Mouse (Mus musculus): ENCODE results near the gene Fhl1. TPM values are rescaled to one million over a fixed set of nuclear protein-coding genes. Genes with fewer than 3 reads are reported as not detected.
A peak's percentile ranks its signal among the peaks of the same experiment; 100 is the strongest.

Fhl1 gene
- polyA plus RNA-seq, 1 experiment = 16.9 TPM

DNA sequence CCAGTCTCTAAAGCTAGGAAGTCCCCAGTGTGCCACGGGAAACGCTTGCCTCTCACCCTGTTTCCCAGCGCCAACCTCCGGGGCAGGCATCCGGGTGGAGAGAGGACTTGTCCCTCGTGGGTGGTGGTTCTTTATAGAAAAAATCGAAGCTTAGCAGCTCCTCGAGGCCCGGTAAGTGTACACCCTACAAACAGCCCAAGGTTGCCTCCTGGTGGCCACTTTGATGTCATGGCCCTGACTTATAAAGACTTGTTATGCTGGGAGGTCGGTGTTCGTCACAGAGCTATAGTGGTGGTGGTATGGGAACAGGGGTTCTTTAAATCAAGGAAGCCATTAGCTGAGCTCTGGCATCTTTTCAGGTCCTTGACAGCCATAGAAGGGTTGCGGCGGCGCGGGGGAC is 59.7 kb downstream of the Fhl1 start:
- Histone ChIP-seq H3K27ac (ENCODE audit: control insufficient read depth, insufficient read depth, low read depth, low read length, poor library complexity) (no peak overlapping the region), H3K4me1 (ENCODE audit: control insufficient read depth, insufficient read depth, low read length) (no peaks in the 10 kb centered on the region), H3K4me3 (replicated peaks; ENCODE audit: control insufficient read depth, low read depth, low read length) (no peak overlapping the region)
- 49% methylated on average over 15 of the region's 15 CpGs for WGBS
- no peak for TF ChIP-seq POLR2A (IDR thresholded peaks at IDR 0.05; ENCODE audit: borderline replicate concordance, control insufficient read depth, low read depth, low read length)
- no peak for TF ChIP-seq CTCF (IDR thresholded peaks at IDR 0.05; ENCODE audit: control insufficient read depth, insufficient read depth, low read length)

DNA sequence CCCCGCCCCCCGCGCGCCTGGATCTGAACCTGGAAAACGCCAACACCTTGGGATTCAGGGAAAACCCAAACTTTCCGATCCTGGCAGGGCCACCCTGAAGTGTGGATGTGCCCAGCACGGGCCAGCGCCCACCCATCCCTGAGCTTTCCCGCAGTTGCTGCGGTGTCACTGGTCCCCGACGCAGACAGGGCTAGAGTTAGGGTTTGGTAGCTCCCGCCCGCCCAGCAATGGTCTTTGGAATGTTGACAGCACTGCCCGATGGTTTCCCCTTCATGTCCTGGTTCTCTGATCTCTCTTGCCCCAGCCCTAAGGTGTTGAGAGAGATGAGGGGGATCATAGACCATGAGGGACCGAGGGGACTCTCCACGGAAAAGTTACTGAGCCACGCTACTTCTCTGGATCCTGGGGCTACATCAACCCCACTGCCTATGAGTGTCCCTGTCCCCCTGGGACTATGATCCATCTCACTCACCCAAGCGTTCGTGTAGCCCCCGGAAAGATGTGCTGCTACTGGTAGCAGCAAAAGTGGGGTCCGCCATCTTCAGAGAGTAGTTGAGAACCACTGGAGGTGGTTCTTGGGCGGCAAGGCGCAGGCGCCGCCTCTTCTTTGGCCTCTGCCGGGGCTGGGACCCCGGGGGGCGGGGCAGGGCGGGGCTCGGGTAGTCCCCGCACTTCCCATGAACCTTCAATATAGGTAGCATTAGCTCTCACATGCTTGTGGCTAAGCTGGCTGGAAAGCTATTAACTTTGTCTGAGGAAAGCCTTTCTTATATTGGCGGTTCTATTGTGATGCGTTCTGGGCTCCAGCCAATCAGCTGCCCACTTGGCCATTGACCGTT is 90.4 kb downstream of the Fhl1 start, which contains the start of gene Map7d3:
TSS of gene Map7d3 (minus strand) at position 562 of the 839 bp plus-strand sequence.
- 14% methylated on average over 33 of the region's 35 CpGs for WGBS
- Histone ChIP-seq H3K27ac (ENCODE audit: control insufficient read depth, insufficient read depth, low read depth, low read length, poor library complexity) (no peak within 1 kb of the TSS), H3K4me3 (replicated peaks; ENCODE audit: control insufficient read depth, low read depth, low read length) (peak within 1 kb of the TSS; percentile 65), H3K4me1 (ENCODE audit: control insufficient read depth, insufficient read depth, low read length) (no peaks in the 10 kb centered on the region; the same call in 1 of the 2 replicates)
- no peak for TF ChIP-seq POLR2A (IDR thresholded peaks at IDR 0.05; ENCODE audit: borderline replicate concordance, control insufficient read depth, low read depth, low read length)
- TF ChIP-seq CTCF (IDR thresholded peaks at IDR 0.05; ENCODE audit: control insufficient read depth, insufficient read depth, low read length) = no peak

DNA sequence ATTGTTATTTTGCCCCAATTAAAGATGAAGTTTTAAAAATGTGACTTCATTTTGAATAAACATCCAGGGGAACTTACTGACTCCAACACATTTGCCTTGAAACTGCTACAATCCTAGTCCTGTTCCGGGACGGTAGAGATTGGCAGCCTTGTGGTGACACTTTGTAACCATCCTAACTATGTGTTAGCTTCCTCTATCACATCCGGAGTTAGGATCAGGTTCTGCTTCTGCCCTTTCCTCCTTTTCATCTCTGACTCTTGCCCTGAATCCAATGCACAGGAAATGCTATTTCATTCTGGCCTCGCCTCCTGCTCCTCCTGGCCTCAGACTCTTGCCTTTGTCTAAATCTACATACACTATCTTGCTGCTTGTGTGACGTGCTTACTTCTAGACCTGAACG is 95.9 kb downstream of the Fhl1 start:
- no peaks in the 10 kb centered on the region for H3K4me1 ChIP-seq (ENCODE audit: control insufficient read depth, insufficient read depth, low read length)
- no peak for TF ChIP-seq POLR2A (IDR thresholded peaks at IDR 0.05; ENCODE audit: borderline replicate concordance, control insufficient read depth, low read depth, low read length)
- TF ChIP-seq CTCF (IDR thresholded peaks at IDR 0.05; ENCODE audit: control insufficient read depth, insufficient read depth, low read length) = no peak
- H3K27ac ChIP-seq (ENCODE audit: control insufficient read depth, insufficient read depth, low read depth, low read length, poor library complexity) = no peak overlapping the region
- H3K4me3 ChIP-seq (replicated peaks; ENCODE audit: control insufficient read depth, low read depth, low read length) = no peak overlapping the region
- 27% methylated on average over 6 of the region's 6 CpGs for WGBS

DNA sequence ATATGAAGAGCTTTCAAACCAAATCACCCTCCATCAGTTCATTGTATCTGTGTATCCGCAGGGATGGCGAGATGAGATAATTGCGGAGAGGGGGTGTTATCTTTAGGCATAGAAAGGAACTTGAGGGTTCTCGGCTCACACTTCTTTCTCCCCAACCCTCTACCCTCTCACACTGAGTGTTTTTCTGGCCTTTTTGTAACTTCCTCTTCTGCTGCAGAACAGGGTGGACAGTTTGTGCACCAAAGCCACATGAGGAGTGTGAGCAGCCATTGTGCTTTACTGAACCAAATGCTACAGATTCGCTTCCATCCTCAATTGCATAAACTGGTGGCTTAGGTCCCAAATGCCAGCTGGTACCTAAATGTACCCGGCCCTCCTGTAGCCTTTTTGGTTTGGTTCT is 104.3 kb downstream of the Fhl1 start:
- no peaks in the 10 kb centered on the region for H3K4me1 ChIP-seq (ENCODE audit: control insufficient read depth, insufficient read depth, low read length)
- no peak overlapping the region for H3K27ac ChIP-seq (ENCODE audit: control insufficient read depth, insufficient read depth, low read depth, low read length, poor library complexity)
- WGBS = 33% methylated on average over 6 of the region's 6 CpGs
- no peak overlapping the region for H3K4me3 ChIP-seq (replicated peaks; ENCODE audit: control insufficient read depth, low read depth, low read length)
- TF ChIP-seq CTCF (IDR thresholded peaks at IDR 0.05; ENCODE audit: control insufficient read depth, insufficient read depth, low read length) = no peak
- no peak for TF ChIP-seq POLR2A (IDR thresholded peaks at IDR 0.05; ENCODE audit: borderline replicate concordance, control insufficient read depth, low read depth, low read length)

DNA sequence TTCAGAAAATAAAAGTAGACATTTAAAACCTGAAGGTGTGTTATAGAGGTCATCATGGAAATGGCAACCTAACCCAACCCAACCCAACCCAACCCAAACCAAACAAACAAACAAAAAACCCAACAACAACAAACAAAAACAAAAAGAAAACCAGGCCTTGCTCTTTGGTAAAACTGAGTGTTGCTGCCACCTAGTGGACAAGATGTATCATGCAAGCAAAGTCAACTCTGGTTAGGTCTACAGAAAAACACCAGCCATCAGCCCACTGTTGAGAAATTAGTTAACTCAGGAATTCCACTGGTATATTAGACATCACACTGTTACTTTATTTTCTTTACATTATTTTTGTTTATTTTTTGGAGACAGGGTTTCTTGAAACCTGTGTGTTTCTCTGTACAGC is 107.8 kb downstream of the Fhl1 start:
- no peak for TF ChIP-seq POLR2A (IDR thresholded peaks at IDR 0.05; ENCODE audit: borderline replicate concordance, control insufficient read depth, low read depth, low read length)
- TF ChIP-seq CTCF (IDR thresholded peaks at IDR 0.05; ENCODE audit: control insufficient read depth, insufficient read depth, low read length) = no peak
- no peak overlapping the region for H3K4me3 ChIP-seq (replicated peaks; ENCODE audit: control insufficient read depth, low read depth, low read length)
- no peaks in the 10 kb centered on the region for H3K4me1 ChIP-seq (ENCODE audit: control insufficient read depth, insufficient read depth, low read length)
- H3K27ac ChIP-seq (ENCODE audit: control insufficient read depth, insufficient read depth, low read depth, low read length, poor library complexity) = no peak overlapping the region

DNA sequence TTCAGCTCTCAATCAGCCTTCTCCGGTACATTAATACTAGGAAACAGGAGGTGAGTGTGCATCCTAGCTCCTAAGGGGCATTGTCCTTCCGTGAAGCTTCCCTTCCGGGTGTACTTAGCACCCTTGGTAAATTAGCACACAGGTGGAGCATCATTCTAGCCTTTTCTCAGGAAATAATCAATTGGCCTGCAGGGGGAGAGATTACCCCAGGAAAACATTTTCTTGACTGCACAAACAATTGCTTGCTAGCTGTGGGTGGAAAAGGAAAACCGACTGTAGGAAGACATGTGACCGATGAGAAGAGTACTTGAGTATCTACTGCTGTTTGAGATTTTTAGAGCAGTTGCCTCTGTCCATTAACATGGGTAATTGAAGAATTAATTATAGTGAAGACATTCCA is 109.7 kb downstream of the Fhl1 start:
- no peaks in the 10 kb centered on the region for H3K4me1 ChIP-seq (ENCODE audit: control insufficient read depth, insufficient read depth, low read length)
- WGBS = 57% methylated on average over 5 of the region's 5 CpGs
- TF ChIP-seq CTCF (IDR thresholded peaks at IDR 0.05; ENCODE audit: control insufficient read depth, insufficient read depth, low read length) = no peak
- TF ChIP-seq POLR2A (IDR thresholded peaks at IDR 0.05; ENCODE audit: borderline replicate concordance, control insufficient read depth, low read depth, low read length) = no peak
- H3K27ac ChIP-seq (ENCODE audit: control insufficient read depth, insufficient read depth, low read depth, low read length, poor library complexity) = no peak overlapping the region
- H3K4me3 ChIP-seq (replicated peaks; ENCODE audit: control insufficient read depth, low read depth, low read length) = no peak overlapping the region

Other genes starting within 250 kb of the Fhl1 start
- gene Gm10477, start 207.0 kb upstream of the Fhl1 start, polyA plus RNA-seq (2011; ENCODE audit: insufficient read depth, insufficient read length, low replicate concordance, missing spikeins) = not detected in 2 replicates
- not detected in 2 replicates for gene Gm648, start 182.2 kb upstream of the Fhl1 start, polyA plus RNA-seq (2011; ENCODE audit: insufficient read depth, insufficient read length, low replicate concordance, missing spikeins)
- gene Mmgt1, start 133.7 kb upstream of the Fhl1 start, polyA plus RNA-seq (2011; ENCODE audit: insufficient read depth, insufficient read length, low replicate concordance, missing spikeins) = 3.0 and 4.2 TPM in 2 replicates
- gene Slc9a6, start 122.0 kb upstream of the Fhl1 start, polyA plus RNA-seq (2011; ENCODE audit: insufficient read depth, insufficient read length, low replicate concordance, missing spikeins) = 3.5 and 4.4 TPM in 2 replicates
- 1.9 and 2.2 TPM in 2 replicates for gene Map7d3, start 90.5 kb downstream of the Fhl1 start, polyA plus RNA-seq (2011; ENCODE audit: insufficient read depth, insufficient read length, low replicate concordance, missing spikeins)
- gene Adgrg4, start 138.4 kb downstream of the Fhl1 start, polyA plus RNA-seq (2011; ENCODE audit: insufficient read depth, insufficient read length, low replicate concordance, missing spikeins) = not detected in 2 replicates